Mouse (Mus musculus) cerebellum, adult 2 months (tissue): Measurements from ENCODE around the gene Zdhhc18.

Source experiments
- CTCF ChIP-seq: fragments of 200-500 bp; IDR thresholded peaks from 2 replicates; pipeline ENCODE4 v1.5.1; 2011; ENCODE audit warnings: low read depth, mild to moderate bottlenecking, control low read depth, low read length, moderate library complexity, borderline replicate concordance; ENCODE audit not compliant: insufficient read depth
- POLR2A ChIP-seq: fragments of 200-500 bp; IDR thresholded peaks from 2 replicates; pipeline ENCODE4 v1.6.1; 2011; ENCODE audit warnings: low read length, control low read depth, borderline replicate concordance; ENCODE audit not compliant: insufficient read depth

DNA sequence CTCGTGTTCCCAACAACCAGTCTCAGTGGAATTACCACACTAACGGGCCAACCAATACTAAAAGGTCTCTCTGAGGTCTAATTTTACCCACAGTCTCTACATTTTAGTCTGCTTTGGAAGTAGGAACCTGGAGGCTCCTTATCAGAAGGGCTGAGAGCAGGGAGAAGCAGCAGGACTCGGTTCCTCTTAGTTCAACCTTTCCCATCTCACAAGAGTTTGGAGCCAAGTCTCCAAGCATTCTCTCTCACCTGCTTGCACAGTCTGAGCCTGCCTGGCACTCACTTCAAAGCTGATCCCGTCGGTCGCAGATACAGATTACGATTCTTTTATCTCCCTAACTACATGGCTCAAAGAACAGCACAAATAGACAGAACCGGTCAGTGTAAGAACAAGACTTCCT is 13.0 kb upstream of the Zdhhc18 start:
- TF ChIP-seq CTCF (no peak), POLR2A (no peak)
